Mouse (Mus musculus) stomach, embryonic 16.5 days (tissue): ENCODE results near the gene Fndc1. TPM values are rescaled to one million over a fixed set of nuclear protein-coding genes. Genes with fewer than 3 reads are reported as not detected.

Experiments used
- ATAC-seq: fragments of 200-750 bp; cut with Nextera tagmentation; 2 replicates; pipeline ENCODE4 v1.8.0; 2017; ENCODE audit warnings: moderate number of reproducible peaks, moderate TSS enrichment; ENCODE audit not compliant: insufficient read depth, low FRiP score
- H3K27ac ChIP-seq: fragments of 300-500 bp; sonication (generic); 2 replicates; pipeline ENCODE4 v1.5.1; 2014; ENCODE audit warnings: low read length
- H3K27me3 ChIP-seq: fragments of 300-500 bp; sonication (generic); 2 replicates; pipeline ENCODE4 v1.6.1; 2014; ENCODE audit warnings: low read length, control low read depth, mixed read lengths; ENCODE audit not compliant: control insufficient read depth, insufficient read depth
- H3K36me3 ChIP-seq: fragments of 300-500 bp; sonication (generic); 2 replicates; pipeline ENCODE4 v1.6.1; 2014; ENCODE audit warnings: low read length; ENCODE audit not compliant: control insufficient read depth, insufficient read depth
- H3K4me1 ChIP-seq: fragments of 300-500 bp; sonication (generic); 2 replicates; pipeline ENCODE4 v1.6.1; 2014; ENCODE audit warnings: low read length, control low read depth, mixed read lengths; ENCODE audit not compliant: control insufficient read depth, insufficient read depth
- H3K4me2 ChIP-seq: fragments of 300-500 bp; sonication (generic); 2 replicates; pipeline ENCODE4 v1.6.1; 2014; ENCODE audit warnings: low read depth, low read length, mixed read lengths
- H3K4me3 ChIP-seq: fragments of 300-500 bp; sonication (generic); replicated peaks from 2 replicates; pipeline ENCODE4 v1.5.1; 2014; ENCODE audit warnings: mild to moderate bottlenecking, low read length
- H3K9ac ChIP-seq: fragments of 300-500 bp; sonication (generic); 2 replicates; pipeline ENCODE4 v1.6.1; 2014; ENCODE audit warnings: low read length
- H3K9me3 ChIP-seq: fragments of 300-500 bp; sonication (generic); replicated peaks from 2 replicates; pipeline ENCODE4 v1.6.1; 2016; ENCODE audit warnings: low read length, control low read depth; ENCODE audit not compliant: control insufficient read depth
- WGBS: fragments of 180-500 bp; shearing (Covaris S2); extraction: QIAGEN DNeasy Blood & Tissue Kit; methylation state at CpG from one replicate; pipeline ENCODE4 v1.1.7; 2014; 5-methylcytosine and 5-hydroxymethylcytosine counted together
- microRNA-seq: library from miRNA; unstranded; fragments of <30 nt; microRNA quantifications from one replicate; pipeline ENCODE4, GENCODE M21; 2016
- polyA plus RNA-seq: library from polyadenylated mRNA; unstranded; fragments of >200 nt; fragmentation: Nextera tagmentation; extraction: Ambion mirVana; gene quantifications from 2 replicates; pipeline ENCODE4 v1.2.1, GENCODE M21; 2015

The Fndc1 gene
- polyA plus RNA-seq, 1 experiment from 2014 or later, result 47.6 TPM

- H3K27ac ChIP-seq, result no peak overlapping the region
- H3K4me2 ChIP-seq, result no peak overlapping the region
- ATAC-seq, result no peak
- WGBS, result 83% methylated on average over 4 of the region's 4 CpGs
- H3K36me3 ChIP-seq, result no peaks in the 10 kb centered on the region
- no peaks in the 10 kb centered on the region for H3K27me3 ChIP-seq
- H3K4me3 ChIP-seq, result no peak overlapping the region
- no peaks in the 10 kb centered on the region for H3K9me3 ChIP-seq
- no peak overlapping the region for H3K9ac ChIP-seq
- no peaks in the 10 kb centered on the region; the same call in 1 of the 2 replicates for H3K4me1 ChIP-seq
Measured at GRCm38 (mm10) chr17:7690271-7690670, 136.8 kb downstream of the Fndc1 start.

Small RNA genes within 50 kb of the gene (microRNA-seq; reads per million reads assigned to microRNA genes)
- not detected for gene Gm25872

Other genes starting within 250 kb of the Fndc1 start
- gene Tagap, start 98.7 kb upstream of the Fndc1 start, polyA plus RNA-seq, result 1.00 and 1.6 TPM in 2 replicates
- 57.8 and 59.4 TPM in 2 replicates for gene Rsph3a, start 118.3 kb upstream of the Fndc1 start, polyA plus RNA-seq